Mouse (Mus musculus) thymus, postnatal 36 days (tissue): ENCODE data around the gene Bcl6.

ENCODE experiments used
- DNase-seq, 2 experiments: peaks; one replicate each; pipeline ENCODE4 v3.0.0; 2022; ENCODE audit warnings: mixed read lengths in 2 of 2

The Bcl6 gene

DNA sequence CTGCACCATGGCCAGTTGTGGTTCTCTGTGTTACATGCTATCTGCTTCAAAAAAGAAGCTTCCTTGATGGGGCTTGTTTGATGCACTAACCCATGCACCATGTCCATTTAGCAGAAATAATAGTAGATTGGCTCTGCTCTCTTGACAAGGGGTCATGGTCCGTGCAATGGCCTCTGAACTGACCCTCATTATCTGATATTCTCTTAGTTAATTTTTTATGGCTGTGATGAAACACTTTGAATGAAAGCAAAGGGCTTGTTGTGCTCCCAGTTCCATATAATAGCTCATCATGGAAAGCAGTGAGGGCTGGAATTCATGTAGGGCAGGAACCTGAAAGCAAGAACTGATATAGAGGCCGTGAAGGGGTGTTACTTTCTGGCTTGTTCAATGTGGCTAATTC, 69.2 kb downstream of the Bcl6 start:
- DNase-seq = no peak
